Mouse (Mus musculus): ENCODE data around the gene Gm20458.

The Gm20458 gene

GRCm38 (mm10) chr2:164432541-164433191 lies 28.1 kb upstream of the Gm20458 start:
- in situ Hi-C loops (cut with MboI; ENCODE audit: low pct_unique_long_range_greater_than_20kb in 1 of 2, low sequenced_read_pairs in 2 of 2, unreplicated experiment in 1 of 2), result no loop called here

GRCm38 (mm10) chr2:164433278-164433895 lies 27.4 kb upstream of the Gm20458 start:
- in situ Hi-C loops (cut with MboI; ENCODE audit: low pct_unique_long_range_greater_than_20kb in 1 of 2, low sequenced_read_pairs in 2 of 2, unreplicated experiment in 1 of 2), result no loop called here

- in situ Hi-C loops (cut with MboI; ENCODE audit: low pct_unique_long_range_greater_than_20kb in 1 of 2, low sequenced_read_pairs in 2 of 2, unreplicated experiment in 1 of 2), result no loop called here
Measured at GRCm38 (mm10) chr2:164434681-164435080, 26.1 kb upstream of the Gm20458 start.

GRCm38 (mm10) chr2:164435216-164436090 lies 25.3 kb upstream of the Gm20458 start:
- in situ Hi-C loops (cut with MboI; ENCODE audit: low pct_unique_long_range_greater_than_20kb in 1 of 2, low sequenced_read_pairs in 2 of 2, unreplicated experiment in 1 of 2), result no loop called here

- in situ Hi-C loops (cut with MboI; ENCODE audit: low pct_unique_long_range_greater_than_20kb in 1 of 2, low sequenced_read_pairs in 2 of 2, unreplicated experiment in 1 of 2), result no loop called here
Measured at GRCm38 (mm10) chr2:164436215-164436913, 24.4 kb upstream of the Gm20458 start.

GRCm38 (mm10) chr2:164436961-164437360 lies 23.8 kb upstream of the Gm20458 start:
- in situ Hi-C loops (cut with MboI; ENCODE audit: low pct_unique_long_range_greater_than_20kb in 1 of 2, low sequenced_read_pairs in 2 of 2, unreplicated experiment in 1 of 2), result no loop called here

- in situ Hi-C loops (cut with MboI; ENCODE audit: low pct_unique_long_range_greater_than_20kb in 1 of 2, low sequenced_read_pairs in 2 of 2, unreplicated experiment in 1 of 2), result no loop called here
Measured at GRCm38 (mm10) chr2:164437710-164438109, 23.1 kb upstream of the Gm20458 start.

GRCm38 (mm10) chr2:164438257-164438656 lies 22.5 kb upstream of the Gm20458 start:
- in situ Hi-C loops (cut with MboI; ENCODE audit: low pct_unique_long_range_greater_than_20kb in 1 of 2, low sequenced_read_pairs in 2 of 2, unreplicated experiment in 1 of 2), result no loop called here

- in situ Hi-C loops (cut with MboI; ENCODE audit: low pct_unique_long_range_greater_than_20kb in 1 of 2, low sequenced_read_pairs in 2 of 2, unreplicated experiment in 1 of 2), result no loop called here
Measured at GRCm38 (mm10) chr2:164439001-164439421, 21.8 kb upstream of the Gm20458 start.

GRCm38 (mm10) chr2:164440314-164440713 lies 20.5 kb upstream of the Gm20458 start:
- in situ Hi-C loops (cut with MboI; ENCODE audit: low pct_unique_long_range_greater_than_20kb in 1 of 2, low sequenced_read_pairs in 2 of 2, unreplicated experiment in 1 of 2), result no loop called here

GRCm38 (mm10) chr2:164441155-164441554 lies 19.6 kb upstream of the Gm20458 start:
- in situ Hi-C loops (cut with MboI; ENCODE audit: low pct_unique_long_range_greater_than_20kb in 1 of 2, low sequenced_read_pairs in 2 of 2, unreplicated experiment in 1 of 2), result no loop called here

- in situ Hi-C loops (cut with MboI; ENCODE audit: low pct_unique_long_range_greater_than_20kb in 1 of 2, low sequenced_read_pairs in 2 of 2, unreplicated experiment in 1 of 2), result no loop called here
Measured at GRCm38 (mm10) chr2:164441731-164442130, 19.0 kb upstream of the Gm20458 start.

GRCm38 (mm10) chr2:164442315-164443050 lies 18.3 kb upstream of the Gm20458 start:
- in situ Hi-C loops (cut with MboI; ENCODE audit: low pct_unique_long_range_greater_than_20kb in 1 of 2, low sequenced_read_pairs in 2 of 2, unreplicated experiment in 1 of 2), result no loop called here

GRCm38 (mm10) chr2:164443051-164443437 lies 17.7 kb upstream of the Gm20458 start:
- in situ Hi-C loops (cut with MboI; ENCODE audit: low pct_unique_long_range_greater_than_20kb in 1 of 2, low sequenced_read_pairs in 2 of 2, unreplicated experiment in 1 of 2), result no loop called here

GRCm38 (mm10) chr2:164443460-164444000 lies 17.2 kb upstream of the Gm20458 start, which contains the start of gene Sdc4:
Sdc4 (minus strand) TSS chr2:164443887.
- in situ Hi-C loops (cut with MboI; ENCODE audit: low pct_unique_long_range_greater_than_20kb in 1 of 2, low sequenced_read_pairs in 2 of 2, unreplicated experiment in 1 of 2), result no loop called here

- in situ Hi-C loops (cut with MboI; ENCODE audit: low pct_unique_long_range_greater_than_20kb in 1 of 2, low sequenced_read_pairs in 2 of 2, unreplicated experiment in 1 of 2), result no loop called here
Measured at GRCm38 (mm10) chr2:164444701-164445100, 16.1 kb upstream of the Gm20458 start.

GRCm38 (mm10) chr2:164445399-164446085 lies 15.2 kb upstream of the Gm20458 start:
- in situ Hi-C loops (cut with MboI; ENCODE audit: low pct_unique_long_range_greater_than_20kb in 1 of 2, low sequenced_read_pairs in 2 of 2, unreplicated experiment in 1 of 2), result no loop called here

Data from mouse embryonic stem cell (cell line).